Mouse (Mus musculus) spleen, embryonic (tissue): ENCODE data around the gene Plin2.

ENCODE experiments used
- CTCF ChIA-PET: fragments of 350-600 bp; sonication (Branson Sonifier 250); formaldehyde crosslinking; loops from one replicate; lab custom pipeline; 2022; lab: Charles Lee

The Plin2 gene

GRCm38 (mm10) chr4:86669780-86670201, at the start of gene Plin2:
Gene Plin2, minus strand, starts transcription at chr4:86670060.
- CTCF ChIA-PET: interaction anchor here (0.7 kb wide), 1 partner anchor 62 kb away, joined by 3 read pairs; no protein-coding TSS in a partner anchor

GRCm38 (mm10) chr4:86718878-86719577, 49.2 kb upstream of the Plin2 start:
- CTCF ChIA-PET: no interaction called here

GRCm38 (mm10) chr4:86717176-86717575, 47.3 kb upstream of the Plin2 start:
- CTCF ChIA-PET: interaction anchor here (0.6 kb wide), 1 partner anchor 1609 kb away, joined by 3 read pairs; no protein-coding TSS in a partner anchor

GRCm38 (mm10) chr4:86715341-86715740, 45.5 kb upstream of the Plin2 start:
- CTCF ChIA-PET: no interaction called here

- CTCF ChIA-PET: no interaction called here
Observed at GRCm38 (mm10) chr4:86713518-86713917, 43.7 kb upstream of the Plin2 start.

GRCm38 (mm10) chr4:86712751-86713195, 42.9 kb upstream of the Plin2 start:
- CTCF ChIA-PET: no interaction called here

GRCm38 (mm10) chr4:86710666-86711215, 40.9 kb upstream of the Plin2 start:
- CTCF ChIA-PET: no interaction called here

GRCm38 (mm10) chr4:86710034-86710650, 40.3 kb upstream of the Plin2 start:
- CTCF ChIA-PET: no interaction called here

GRCm38 (mm10) chr4:86708801-86709200, 38.9 kb upstream of the Plin2 start:
- CTCF ChIA-PET: no interaction called here

GRCm38 (mm10) chr4:86699161-86699865, 29.5 kb upstream of the Plin2 start:
- CTCF ChIA-PET: no interaction called here

GRCm38 (mm10) chr4:86696890-86697289, 27.0 kb upstream of the Plin2 start:
- CTCF ChIA-PET: interaction anchor here (0.5 to 0.8 kb wide), 3 partner anchors 29 to 154 kb away, joined by 5 to 23 read pairs (median 5); no protein-coding TSS in a partner anchor

- CTCF ChIA-PET: no interaction called here
Observed at GRCm38 (mm10) chr4:86695081-86695480, 25.2 kb upstream of the Plin2 start.

GRCm38 (mm10) chr4:86692931-86693330, 23.1 kb upstream of the Plin2 start:
- CTCF ChIA-PET: no interaction called here

GRCm38 (mm10) chr4:86691290-86691689, 21.4 kb upstream of the Plin2 start:
- CTCF ChIA-PET: no interaction called here

GRCm38 (mm10) chr4:86690768-86691167, 20.9 kb upstream of the Plin2 start:
- CTCF ChIA-PET: no interaction called here

GRCm38 (mm10) chr4:86690194-86690593, 20.3 kb upstream of the Plin2 start:
- CTCF ChIA-PET: no interaction called here

GRCm38 (mm10) chr4:86689056-86689735, 19.3 kb upstream of the Plin2 start:
- CTCF ChIA-PET: no interaction called here

- CTCF ChIA-PET: no interaction called here
Observed at GRCm38 (mm10) chr4:86686564-86686963, 16.7 kb upstream of the Plin2 start.

GRCm38 (mm10) chr4:86686009-86686366, 16.1 kb upstream of the Plin2 start:
- CTCF ChIA-PET: no interaction called here

- CTCF ChIA-PET: no interaction called here
Observed at GRCm38 (mm10) chr4:86685231-86686008, 15.6 kb upstream of the Plin2 start.

- CTCF ChIA-PET: no interaction called here
Observed at GRCm38 (mm10) chr4:86684806-86685205, 14.9 kb upstream of the Plin2 start.
